Mouse (Mus musculus) small intestine, adult 2 months (tissue): ENCODE results near the gene Scube3.

ENCODE experiments used
- CTCF ChIP-seq: fragments of 200-500 bp; IDR thresholded peaks from 2 replicates; pipeline ENCODE4 v1.5.1; 2012; ENCODE audit warnings: low read depth, mild to moderate bottlenecking, control low read depth, inconsistent platforms, low read length, moderate library complexity, mixed read lengths; ENCODE audit not compliant: insufficient replicate concordance, insufficient read length; ENCODE audit errors: extremely low read depth
- POLR2A ChIP-seq: fragments of 200-500 bp; IDR thresholded peaks from 2 replicates; pipeline ENCODE4 v1.6.1; 2012; ENCODE audit warnings: low read depth, mild to moderate bottlenecking, control low read depth, inconsistent platforms, low read length, moderate library complexity

GRCm38 (mm10) chr17:28141205-28141650 lies 713 bp upstream of the Scube3 start:
- TF ChIP-seq CTCF = no peak
- no peak for TF ChIP-seq POLR2A
